Comparison of ENCODE assay signal across 18 mouse cellular contexts in genomic region chr4:82418241-82418640, GRCm38 (mm10).
DNase-seq lines count a peak whose midpoint lies in the region; ATAC-seq and TF ChIP-seq lines count a peak whose summit lies in the region.
"Had no signal": no experiment of that assay in that cellular context is flagged by ENCODE, and none has a peak within 500 bp of the region (broad histone marks: within the 10 kb centered on the region; RNA-seq: fewer than 3 reads in every experiment).

No protein-coding gene starts in this region.

- no peaks in the 10 kb centered on the region for H3K9me3 ChIP-seq in heart, embryonic 15.5 days (replicated peaks)
- no peaks in the 10 kb centered on the region for H3K9me3 ChIP-seq in heart, embryonic 11.5 days (replicated peaks; ENCODE audit: control insufficient read depth, low read length)
- H3K9me3 ChIP-seq in lung, postnatal 0 days (ENCODE audit: low read length), result no peaks in the 10 kb centered on the region
- H3K9me3 ChIP-seq in hindbrain, embryonic 11.5 days (ENCODE audit: control insufficient read depth, low read length), result no peaks in the 10 kb centered on the region
- H3K9me3 ChIP-seq: embryonic facial prominence, embryonic 13.5 days; hindbrain, embryonic 13.5 days; lung, embryonic 15.5 days; midbrain, embryonic 15.5 days; neural tube, embryonic 15.5 days had no signal

- no peak overlapping the region for H3K9ac ChIP-seq in heart, embryonic 15.5 days
- H3K9ac ChIP-seq in heart, embryonic 11.5 days (ENCODE audit: low read depth, low read length), result no peak overlapping the region
- no peak overlapping the region for H3K9ac ChIP-seq in lung, postnatal 0 days (replicated peaks; ENCODE audit: low read depth)
- no peak overlapping the region for H3K9ac ChIP-seq in hindbrain, embryonic 11.5 days (ENCODE audit: low read depth, low read length)
- H3K9ac ChIP-seq: embryonic facial prominence, embryonic 13.5 days; hindbrain, embryonic 13.5 days; lung, embryonic 15.5 days; midbrain, embryonic 15.5 days; neural tube, embryonic 15.5 days had no signal

- H3K4me1 ChIP-seq in heart, embryonic 15.5 days (replicated peaks), result peaks cover 50% of the 10 kb centered on the region
- peaks cover 27% of the 10 kb centered on the region for H3K4me1 ChIP-seq in heart, embryonic 11.5 days (ENCODE audit: control insufficient read depth, insufficient read depth, low read length)
- peaks cover 11% of the 10 kb centered on the region; the same call in 1 of the 2 replicates for H3K4me1 ChIP-seq in lung, postnatal 0 days (ENCODE audit: insufficient read depth, low read depth, low read length)
- no peaks in the 10 kb centered on the region for H3K4me1 ChIP-seq in hindbrain, embryonic 11.5 days (replicated peaks; ENCODE audit: control insufficient read depth, insufficient read depth, low read length)
- H3K4me1 ChIP-seq: midbrain, embryonic 15.5 days had no signal

- H3K36me3 ChIP-seq in heart, embryonic 15.5 days, result no peaks in the 10 kb centered on the region
- H3K36me3 ChIP-seq in heart, embryonic 11.5 days (ENCODE audit: control insufficient read depth, insufficient read depth, low read length), result no peaks in the 10 kb centered on the region
- no peaks in the 10 kb centered on the region for H3K36me3 ChIP-seq in lung, postnatal 0 days (ENCODE audit: insufficient read depth, low read length)
- no peaks in the 10 kb centered on the region for H3K36me3 ChIP-seq in hindbrain, embryonic 11.5 days (ENCODE audit: control insufficient read depth, insufficient read depth, low read length)
- H3K36me3 ChIP-seq: hindbrain, embryonic 13.5 days; lung, embryonic 15.5 days; midbrain, embryonic 15.5 days; neural tube, embryonic 15.5 days had no signal

- no peak for TF ChIP-seq CTCF in lung, postnatal 0 days (IDR thresholded peaks at IDR 0.05)

- no peak overlapping the region for H3K4me2 ChIP-seq in heart, embryonic 15.5 days
- no peak overlapping the region for H3K4me2 ChIP-seq in heart, embryonic 11.5 days
- H3K4me2 ChIP-seq in lung, postnatal 0 days (replicated peaks; ENCODE audit: low read depth, low read length), result no peak overlapping the region
- H3K4me2 ChIP-seq in hindbrain, embryonic 11.5 days (replicated peaks; ENCODE audit: low read depth, low read length), result no peak overlapping the region
- H3K4me2 ChIP-seq: embryonic facial prominence, embryonic 13.5 days; hindbrain, embryonic 13.5 days; liver, embryonic 11.5 days; lung, embryonic 15.5 days; midbrain, embryonic 15.5 days; neural tube, embryonic 15.5 days had no signal

- H3K27ac ChIP-seq in heart, embryonic 15.5 days, result peak overlapping the region; percentile 5; the same call in 1 of the 2 replicates
- no peak overlapping the region for H3K27ac ChIP-seq in heart, embryonic 11.5 days (ENCODE audit: low read depth, low read length)
- 0 out of 2 replicates have a peak overlapping the region, but pooled peaks have one; percentile 7 for H3K27ac ChIP-seq in lung, postnatal 0 days (ENCODE audit: low read length)
- H3K27ac ChIP-seq in hindbrain, embryonic 11.5 days (ENCODE audit: low read depth, low read length), result no peak overlapping the region
- H3K27ac ChIP-seq: embryonic facial prominence, embryonic 13.5 days; hindbrain, embryonic 13.5 days; lung, embryonic 15.5 days; midbrain, embryonic 15.5 days; neural tube, embryonic 15.5 days had no signal

- no peak overlapping the region for H3K4me3 ChIP-seq in heart, embryonic 15.5 days
- no peak overlapping the region for H3K4me3 ChIP-seq in heart, embryonic 11.5 days (ENCODE audit: low read depth, low read length)
- no peak overlapping the region for H3K4me3 ChIP-seq in lung, postnatal 0 days (ENCODE audit: low read depth, low read length)
- no peak overlapping the region for H3K4me3 ChIP-seq in hindbrain, embryonic 11.5 days (ENCODE audit: low read depth, low read length)
- H3K4me3 ChIP-seq: embryonic facial prominence, embryonic 13.5 days; hindbrain, embryonic 13.5 days; lung, embryonic 15.5 days; midbrain, embryonic 15.5 days; neural tube, embryonic 15.5 days had no signal

- 56% methylated on average over 4 of the region's 4 CpGs for WGBS in heart, embryonic 15.5 days
- 70% methylated on average over 4 of the region's 4 CpGs for WGBS in heart, embryonic 11.5 days (ENCODE audit: insufficient replicate concordance)
- WGBS in lung, postnatal 0 days, result 40% methylated on average over 4 of the region's 4 CpGs
- WGBS in hindbrain, embryonic 11.5 days, result 74% methylated on average over 4 of the region's 4 CpGs

- no peak for TF ChIP-seq EP300 in lung, postnatal 0 days (IDR thresholded peaks at IDR 0.05)

- ATAC-seq in frontal cortex, adult (ENCODE audit: low TSS enrichment), result peak; percentile 52; the same call in 1 of the 2 replicates
- ATAC-seq in heart, embryonic 15.5 days (replicated peaks; ENCODE audit: insufficient number of reproducible peaks, insufficient read depth, low FRiP score, low read depth), result no peak
- ATAC-seq in heart, embryonic 11.5 days (replicated peaks; ENCODE audit: insufficient number of reproducible peaks, low FRiP score, low TSS enrichment), result no peak
- no peak for ATAC-seq in lung, postnatal 0 days
- no peak for ATAC-seq in hindbrain, embryonic 11.5 days (ENCODE audit: low FRiP score)
- ATAC-seq: forebrain, embryonic 16.5 days; inflammation-experienced regulatory T-cells, adult 6 months; midbrain, embryonic 15.5 days had no signal

- no peaks in the 10 kb centered on the region for H3K27me3 ChIP-seq in heart, embryonic 15.5 days
- H3K27me3 ChIP-seq in heart, embryonic 11.5 days (ENCODE audit: control insufficient read depth, insufficient read depth, low read length), result no peaks in the 10 kb centered on the region
- no peaks in the 10 kb centered on the region for H3K27me3 ChIP-seq in lung, postnatal 0 days (replicated peaks; ENCODE audit: insufficient read depth, low read length)
- no peaks in the 10 kb centered on the region for H3K27me3 ChIP-seq in hindbrain, embryonic 11.5 days (ENCODE audit: control insufficient read depth, insufficient read depth, low read length)
- H3K27me3 ChIP-seq: embryonic facial prominence, embryonic 13.5 days; hindbrain, embryonic 13.5 days; lung, embryonic 15.5 days; midbrain, embryonic 15.5 days; neural tube, embryonic 15.5 days had no signal

- no peak for DNase-seq in frontal cortex, postnatal 10 days (ENCODE audit: low spot score in 2 of 2)
- no peak for DNase-seq in lung, postnatal 0 days (ENCODE audit: low spot score)
- no peak for DNase-seq in lung, adult 18-20 months
- DNase-seq in hindbrain, embryonic 11.5 days (ENCODE audit: low spot score), result no peak
- DNase-seq: kidney, adult 2 months; kidney, postnatal 10 days; thymus, postnatal 25 days had no signal

Comparison
In these comparisons a context has a peak if more than half of its experiments do, and no peak if none do; other contexts are left out.
1. H3K27ac ChIP-seq: peak in heart, embryonic 15.5 days (single experiment) and lung, postnatal 0 days (single experiment); none in heart, embryonic 11.5 days (single experiment) and hindbrain, embryonic 11.5 days (single experiment).